Mouse (Mus musculus) liver, embryonic 14.5 days (tissue): ENCODE measurements around the gene Slc7a8. TPM values are rescaled to one million over a fixed set of nuclear protein-coding genes. Genes with fewer than 3 reads are reported as not detected.

Experiments used
- ATAC-seq: fragments of 200-750 bp; cut with Nextera tagmentation; 2 replicates; pipeline ENCODE4 v1.8.0; 2017; ENCODE audit warnings: moderate number of reproducible peaks, mild to moderate bottlenecking, moderate library complexity; ENCODE audit not compliant: insufficient read depth
- DNase-seq, 3 experiments: peaks; one replicate each; pipeline ENCODE4 v3.0.0-alpha.2; 2012 to 2013; ENCODE audit warnings: low read depth in 3 of 3, low spot score in 3 of 3
- H3K27ac ChIP-seq: fragments of 300-500 bp; sonication (generic); 2 replicates; pipeline ENCODE4 v1.5.1; 2014; ENCODE audit warnings: moderate library complexity, mild to moderate bottlenecking, control low read depth, inconsistent platforms
- H3K27me3 ChIP-seq: fragments of 300-500 bp; sonication (generic); 2 replicates; pipeline ENCODE4 v1.6.1; 2014; ENCODE audit warnings: mild to moderate bottlenecking, low read length, moderate library complexity; ENCODE audit not compliant: control insufficient read depth, insufficient read depth
- H3K36me3 ChIP-seq: fragments of 300-500 bp; sonication (generic); replicated peaks from 2 replicates; pipeline ENCODE4 v1.6.1; 2014; ENCODE audit warnings: low read depth; ENCODE audit not compliant: control insufficient read depth, insufficient read depth
- H3K4me1 ChIP-seq, 2 experiments: fragments of 200-500 bp in 1 of 2; fragments of 300-500 bp in 1 of 2; sonication (generic) in 1 of 2; replicated peaks; 2 replicates each; pipeline ENCODE4 v1.6.1; 2012 to 2014; ENCODE audit warnings: antibody characterized with exemption in 1 of 2, inconsistent platforms in 1 of 2, low read length in 1 of 2; ENCODE audit not compliant: control insufficient read depth in 2 of 2, insufficient read depth in 2 of 2
- H3K4me2 ChIP-seq: fragments of 300-500 bp; sonication (generic); 2 replicates; pipeline ENCODE4 v1.6.1; 2014; ENCODE audit warnings: low read depth, mild to moderate bottlenecking, control low read depth, moderate library complexity
- H3K4me3 ChIP-seq, 2 experiments: fragments of 200-500 bp in 1 of 2; fragments of 300-500 bp in 1 of 2; sonication (generic) in 1 of 2; 2 replicates each; pipeline ENCODE4 v1.5.1; 2012 to 2014; ENCODE audit warnings: low read depth in 2 of 2, low read length in 2 of 2, mild to moderate bottlenecking in 2 of 2, control low read depth in 1 of 2, inconsistent platforms in 1 of 2, moderate library complexity in 1 of 2; ENCODE audit not compliant: insufficient read depth in 1 of 2
- H3K9ac ChIP-seq: fragments of 300-500 bp; sonication (generic); replicated peaks from 2 replicates; pipeline ENCODE4 v1.6.1; 2014; ENCODE audit warnings: mild to moderate bottlenecking, control low read depth, moderate library complexity
- H3K9me3 ChIP-seq: fragments of 300-500 bp; sonication (generic); 2 replicates; pipeline ENCODE4 v1.6.1; 2016; ENCODE audit warnings: low read length, mixed read lengths; ENCODE audit not compliant: control insufficient read depth
- CTCF ChIP-seq: IDR thresholded peaks from 2 replicates; pipeline ENCODE4 v1.5.1; 2016; ENCODE audit warnings: antibody characterized with exemption, low read depth, control low read depth
- EP300 ChIP-seq: IDR thresholded peaks from 2 replicates; pipeline ENCODE4 v1.6.1; 2016; ENCODE audit warnings: antibody characterized with exemption, low read depth
- WGBS: fragments of 180-500 bp; shearing (Covaris S2); extraction: QIAGEN DNeasy Blood & Tissue Kit; methylation state at CpG from one replicate; pipeline ENCODE4 v1.1.7; 2014; ENCODE audit not compliant: insufficient replicate concordance; 5-methylcytosine and 5-hydroxymethylcytosine counted together
- polyA plus RNA-seq, 2 experiments: library from polyadenylated mRNA; depleted of rRNA in 1 of 2; stranded (reverse) in 1 of 2; unstranded in 1 of 2; fragments of >200 nt; fragmentation: Nextera tagmentation in 1 of 2; extraction: Ambion mirVana in 1 of 2; gene quantifications; 2 replicates each; pipeline versions ENCODE4 v1.2.1 to v1.2.3; 2012 to 2014

Gene Slc7a8
- polyA plus RNA-seq, 2 experiments: 3.3 to 3.7 TPM

DNA sequence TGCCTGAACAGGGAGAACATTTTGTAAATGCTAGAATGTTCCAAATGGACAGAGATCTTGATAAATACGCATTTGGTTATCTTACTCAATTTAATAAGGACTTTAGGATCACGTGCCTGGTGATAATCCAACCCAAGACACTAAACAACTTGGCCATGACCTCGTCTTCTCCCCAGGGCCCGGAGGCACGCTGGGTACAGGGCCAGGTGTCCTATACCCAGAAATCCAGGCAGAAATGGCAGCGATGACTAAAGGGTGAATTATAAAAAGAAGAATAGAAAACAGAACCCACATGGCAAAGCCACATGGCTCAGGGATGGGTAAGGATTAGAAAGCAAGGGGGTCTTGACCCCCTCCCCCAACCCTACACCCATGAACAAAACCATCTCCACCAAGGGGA, 40.0 kb downstream of the Slc7a8 start:
- Histone ChIP-seq H3K36me3 (no peaks in the 10 kb centered on the region), H3K9me3 (no peaks in the 10 kb centered on the region), H3K4me1 (peaks cover 0 to 5% of the 10 kb centered on the region in 2 experiments; a peak in 1 of 4 replicates), H3K9ac (no peak overlapping the region), H3K4me2 (no peak overlapping the region), H3K4me3 (no peak overlapping the region), H3K27me3 (no peaks in the 10 kb centered on the region), H3K27ac (no peak overlapping the region)
- TF ChIP-seq EP300 (no peak), CTCF (no peak)
- no peak for ATAC-seq
- WGBS: 71% methylated on average over 6 of the region's 6 CpGs
- no peak for DNase-seq

DNA sequence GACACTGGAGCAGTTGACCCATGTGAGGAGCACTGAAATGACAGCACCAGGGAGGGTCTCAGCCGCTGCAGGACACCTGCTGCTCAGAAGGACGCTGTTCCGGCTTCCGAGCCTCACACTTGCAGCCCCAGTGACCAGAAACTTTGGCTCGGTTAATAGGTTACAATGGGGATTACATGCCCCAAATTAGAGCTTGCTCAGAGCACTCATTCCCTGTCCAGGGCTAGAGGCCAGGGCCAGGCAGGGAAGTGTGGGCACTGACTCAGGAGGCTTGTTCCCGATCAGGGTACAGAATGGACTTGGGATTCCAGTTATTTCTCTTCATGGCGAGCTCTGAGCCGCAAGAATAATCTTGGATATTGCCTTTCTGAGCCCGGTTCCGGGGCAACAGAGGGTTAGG, 44.1 kb downstream of the Slc7a8 start:
- H3K9me3 ChIP-seq: no peaks in the 10 kb centered on the region
- ATAC-seq (no peak), DNase-seq (no peak)
- TF ChIP-seq EP300 (no peak), CTCF (no peak)
- H3K4me3 ChIP-seq: no peak overlapping the region
- no peak overlapping the region for H3K9ac ChIP-seq
- no peaks in the 10 kb centered on the region for H3K27me3 ChIP-seq
- no peak overlapping the region for H3K4me2 ChIP-seq
- WGBS: 81% methylated on average over 10 of the region's 10 CpGs
- H3K36me3 ChIP-seq: no peaks in the 10 kb centered on the region
- no peak overlapping the region for H3K27ac ChIP-seq
- peaks cover 0 to 2% of the 10 kb centered on the region in 2 experiments; a peak in 1 of 4 replicates for H3K4me1 ChIP-seq

DNA sequence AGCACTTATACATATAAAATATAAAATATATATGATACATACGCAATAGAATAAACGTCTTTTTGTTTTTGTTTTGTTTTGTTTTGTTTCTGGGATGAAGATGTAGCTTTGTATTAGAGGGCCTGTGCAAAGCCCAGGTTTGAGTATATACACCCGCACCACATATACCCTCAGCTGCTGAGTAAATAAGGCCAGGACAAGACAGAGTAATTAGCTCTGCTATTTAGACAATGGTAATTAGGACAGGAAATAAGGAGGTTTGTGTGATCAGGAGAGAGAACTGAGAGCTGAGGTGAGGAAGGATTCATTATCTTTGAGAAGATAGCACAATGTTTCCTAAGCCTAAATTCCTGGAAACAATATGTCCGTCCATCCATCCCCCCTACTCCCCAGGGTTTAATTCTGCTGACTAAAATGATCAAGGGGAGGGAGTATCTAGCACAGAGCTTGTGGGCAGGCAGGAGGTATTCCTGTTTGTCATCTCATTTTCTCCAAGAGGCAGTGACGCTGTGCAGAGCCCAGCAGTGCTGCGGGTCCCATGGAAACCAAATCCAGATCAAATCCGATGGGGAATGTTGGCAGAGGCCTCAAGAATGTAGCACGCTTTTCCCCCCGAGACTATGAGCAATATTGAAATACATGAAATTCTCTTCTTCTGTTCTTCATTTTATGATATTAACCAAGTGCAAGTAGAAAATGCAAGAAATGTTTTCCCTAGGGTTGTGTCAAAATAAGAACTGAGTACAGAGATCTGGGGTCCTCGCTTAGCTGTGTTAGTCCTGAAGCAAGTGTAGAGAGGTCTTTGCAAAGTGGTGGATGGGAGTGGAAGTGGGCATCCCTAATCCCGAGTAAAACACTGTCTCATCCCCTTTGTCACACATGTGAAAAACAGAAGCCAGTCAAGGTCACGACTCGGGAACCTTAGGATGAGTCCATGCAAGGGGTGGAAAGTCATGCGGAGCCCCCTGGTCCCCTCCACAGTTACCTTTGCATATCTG, 44.9 kb downstream of the Slc7a8 start:
- TF ChIP-seq CTCF: no peak
- TF ChIP-seq EP300: no peak
- H3K36me3 ChIP-seq: no peaks in the 10 kb centered on the region
- H3K4me1 ChIP-seq: no peaks in the 10 kb centered on the region
- H3K4me3 ChIP-seq: no peak overlapping the region
- ATAC-seq (no peak), DNase-seq (no peak)
- H3K27ac ChIP-seq: no peak overlapping the region
- H3K4me2 ChIP-seq: no peak overlapping the region
- no peaks in the 10 kb centered on the region for H3K27me3 ChIP-seq
- H3K9me3 ChIP-seq: no peaks in the 10 kb centered on the region
- no peak overlapping the region for H3K9ac ChIP-seq
- 63% methylated on average over 14 of the region's 14 CpGs for WGBS

- Histone ChIP-seq H3K4me2 (no peak overlapping the region), H3K9me3 (no peaks in the 10 kb centered on the region), H3K4me3 (no peak overlapping the region), H3K27ac (no peak overlapping the region), H3K9ac (no peak overlapping the region), H3K36me3 (no peaks in the 10 kb centered on the region), H3K27me3 (no peaks in the 10 kb centered on the region), H3K4me1 (no peaks in the 10 kb centered on the region)
- no peak for DNase-seq
- ATAC-seq: no peak
- 30% methylated on average over 4 of the region's 4 CpGs for WGBS
- TF ChIP-seq EP300: no peak
- no peak for TF ChIP-seq CTCF
Measured at GRCm38 (mm10) chr14:54735221-54735620, 46.5 kb downstream of the Slc7a8 start.

GRCm38 (mm10) chr14:54734004-54734403, 47.7 kb downstream of the Slc7a8 start:
- no peaks in the 10 kb centered on the region for H3K9me3 ChIP-seq
- TF ChIP-seq EP300: no peak
- no peak for TF ChIP-seq CTCF
- no peaks in the 10 kb centered on the region for H3K4me1 ChIP-seq
- no peaks in the 10 kb centered on the region for H3K36me3 ChIP-seq
- H3K9ac ChIP-seq: no peak overlapping the region
- WGBS: 56% methylated on average over 4 of the region's 4 CpGs
- DNase-seq (no peak), ATAC-seq (no peak)
- no peak overlapping the region for H3K4me3 ChIP-seq
- no peak overlapping the region for H3K4me2 ChIP-seq
- no peak overlapping the region for H3K27ac ChIP-seq
- H3K27me3 ChIP-seq: no peaks in the 10 kb centered on the region
